ENCODE assay signal across 16 mouse cellular contexts in the genomic region with DNA sequence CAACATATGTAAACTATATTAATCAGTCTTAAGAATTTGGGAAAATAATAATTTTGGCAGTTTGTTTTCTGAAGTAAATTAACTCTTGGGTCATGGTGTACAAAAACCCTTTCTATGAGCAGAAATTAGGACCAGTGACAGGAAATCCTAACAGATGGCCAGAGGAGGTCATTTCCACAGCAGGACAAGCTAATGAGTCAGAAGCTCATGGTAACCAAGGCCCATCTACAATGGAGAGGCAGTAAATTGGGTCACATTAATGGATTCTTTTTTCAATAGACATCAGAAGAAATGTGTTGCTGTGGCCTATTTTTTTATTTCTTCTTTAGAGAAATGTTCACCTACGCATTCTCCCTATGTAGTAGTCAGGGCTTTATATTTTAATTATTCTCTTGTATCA.
"Had no signal": no experiment of that assay in that cellular context is flagged by ENCODE, and none has a peak within 500 bp of the region (broad histone marks: within the 10 kb centered on the region; RNA-seq: fewer than 3 reads in every experiment).

No protein-coding gene starts in this region.

- H3K9me3 ChIP-seq: kidney, embryonic 15.5 days; limb, embryonic 15.5 days; liver, embryonic 12.5 days; midbrain, embryonic 12.5 days; neural tube, embryonic 13.5 days had no signal

- H3K4me2 ChIP-seq: kidney, embryonic 15.5 days; limb, embryonic 15.5 days; liver, embryonic 12.5 days; lung, embryonic 14.5 days; midbrain, embryonic 12.5 days; neural tube, embryonic 13.5 days had no signal

- H3K4me1 ChIP-seq: kidney, embryonic 15.5 days; limb, embryonic 15.5 days; liver, embryonic 12.5 days; megakaryocyte, embryonic 14.5 days; midbrain, embryonic 12.5 days; neural tube, embryonic 13.5 days had no signal

- DNase-seq: kidney, adult 18-20 months; kidney, postnatal 25 days; lung, embryonic 14.5 days; lung, postnatal 14 days; right cerebral cortex, adult 18-20 months; right cerebral cortex, postnatal 25 days; thymus, postnatal 4 days had no signal

- ATAC-seq: liver, embryonic 12.5 days; midbrain, embryonic 16.5 days had no signal

- H3K9ac ChIP-seq: kidney, embryonic 15.5 days; limb, embryonic 15.5 days; liver, embryonic 12.5 days; lung, embryonic 14.5 days; midbrain, embryonic 12.5 days; neural tube, embryonic 13.5 days had no signal

- H3K36me3 ChIP-seq: kidney, embryonic 15.5 days; limb, embryonic 15.5 days; liver, embryonic 12.5 days; midbrain, embryonic 12.5 days; neural tube, embryonic 13.5 days had no signal

- H3K4me3 ChIP-seq: kidney, embryonic 15.5 days; left cerebral cortex, adult 2 months; limb, embryonic 15.5 days; liver, embryonic 12.5 days; megakaryocyte, embryonic 14.5 days; midbrain, embryonic 12.5 days; neural tube, embryonic 13.5 days had no signal

- H3K27ac ChIP-seq: kidney, embryonic 15.5 days; left cerebral cortex, adult 2 months; limb, embryonic 15.5 days; liver, embryonic 12.5 days; macrophage; midbrain, embryonic 12.5 days; neural tube, embryonic 13.5 days had no signal

- H3K27me3 ChIP-seq: kidney, embryonic 15.5 days; limb, embryonic 15.5 days; liver, embryonic 12.5 days; megakaryocyte, embryonic 14.5 days; midbrain, embryonic 12.5 days; neural tube, embryonic 13.5 days had no signal
